Mouse (Mus musculus) right cerebral cortex, postnatal 4 days (tissue): Measurements from ENCODE around the gene Trak1.
A peak's percentile ranks its signal among the peaks of the same experiment; 100 is the strongest.

Experiments
- DNase-seq: peaks from one replicate; pipeline ENCODE4 v3.0.0-alpha.2; 2022

The Trak1 gene

GRCm38 (mm10) chr9:121403157-121403671, 105.9 kb downstream of the Trak1 start:
- DNase-seq: peak; percentile 83

- DNase-seq: peak; percentile 39
These were observed 106.4 kb downstream of the Trak1 start for GRCm38 (mm10) chr9:121403699-121404098.

- no peak for DNase-seq
These were observed 107.9 kb downstream of the Trak1 start for GRCm38 (mm10) chr9:121405088-121405681.

- no peak for DNase-seq
These were observed 108.5 kb downstream of the Trak1 start for GRCm38 (mm10) chr9:121405792-121406191.

GRCm38 (mm10) chr9:121414237-121414636, 116.9 kb downstream of the Trak1 start:
- DNase-seq: no peak

- DNase-seq: peak; percentile 41
These were observed 118.4 kb downstream of the Trak1 start for GRCm38 (mm10) chr9:121415626-121416241.

GRCm38 (mm10) chr9:121416460-121416859, 119.2 kb downstream of the Trak1 start:
- DNase-seq: no peak

- no peak for DNase-seq
These were observed 119.8 kb downstream of the Trak1 start for GRCm38 (mm10) chr9:121416872-121417637.

- DNase-seq: no peak
These were observed 121.7 kb downstream of the Trak1 start for GRCm38 (mm10) chr9:121419011-121419410.

- DNase-seq: no peak
These were observed 122.3 kb downstream of the Trak1 start for GRCm38 (mm10) chr9:121419573-121419972.

GRCm38 (mm10) chr9:121420817-121421216, 123.5 kb downstream of the Trak1 start:
- no peak for DNase-seq

- DNase-seq: no peak
These were observed 125.1 kb downstream of the Trak1 start for GRCm38 (mm10) chr9:121422402-121422801.

GRCm38 (mm10) chr9:121423621-121424020, 126.3 kb downstream of the Trak1 start:
- DNase-seq: no peak

- DNase-seq: no peak
These were observed 127.2 kb downstream of the Trak1 start for GRCm38 (mm10) chr9:121424281-121425164.

- DNase-seq: no peak
These were observed 129.1 kb downstream of the Trak1 start for GRCm38 (mm10) chr9:121426451-121426850.

GRCm38 (mm10) chr9:121426902-121427301, 129.6 kb downstream of the Trak1 start:
- DNase-seq: no peak

GRCm38 (mm10) chr9:121429592-121429991, 132.3 kb downstream of the Trak1 start:
- no peak for DNase-seq

- no peak for DNase-seq
These were observed 133.1 kb downstream of the Trak1 start for GRCm38 (mm10) chr9:121430379-121430778.

- no peak for DNase-seq
These were observed 136.6 kb downstream of the Trak1 start for GRCm38 (mm10) chr9:121433745-121434528.

- DNase-seq: no peak
These were observed 138.1 kb downstream of the Trak1 start for GRCm38 (mm10) chr9:121435332-121435956.

- DNase-seq: no peak
These were observed 139.2 kb downstream of the Trak1 start for GRCm38 (mm10) chr9:121436501-121436900.
